Mouse (Mus musculus) heart, embryonic 16.5 days (tissue): Measurements from ENCODE around the gene Krtcap2. TPM values are rescaled to one million over a fixed set of nuclear protein-coding genes. Genes with fewer than 3 reads are reported as not detected.
A peak's percentile ranks its signal among the peaks of the same experiment; 100 is the strongest.

Experiments
- ATAC-seq: fragments of 200-750 bp; cut with Nextera tagmentation; replicated peaks from 2 replicates; pipeline ENCODE4 v1.8.0; 2017; ENCODE audit warnings: moderate number of reproducible peaks; ENCODE audit not compliant: insufficient read depth, low FRiP score; ENCODE audit errors: extremely low read depth
- H3K27ac ChIP-seq: fragments of 300-500 bp; sonication (generic); 2 replicates; pipeline ENCODE4 v1.5.1; 2014; ENCODE audit warnings: mild to moderate bottlenecking, low read length, control low read depth, moderate library complexity
- H3K27me3 ChIP-seq: fragments of 300-500 bp; sonication (generic); 2 replicates; pipeline ENCODE4 v1.6.1; 2014; ENCODE audit warnings: low read length, mixed read lengths; ENCODE audit not compliant: control insufficient read depth, insufficient read depth
- H3K36me3 ChIP-seq: fragments of 300-500 bp; sonication (generic); 2 replicates; pipeline ENCODE4 v1.6.1; 2014; ENCODE audit not compliant: control insufficient read depth, insufficient read depth
- H3K4me1 ChIP-seq: fragments of 300-500 bp; sonication (generic); 2 replicates; pipeline ENCODE4 v1.6.1; 2014; ENCODE audit warnings: low read length, mixed read lengths; ENCODE audit not compliant: control insufficient read depth, insufficient read depth
- H3K4me2 ChIP-seq: fragments of 300-500 bp; sonication (generic); 2 replicates; pipeline ENCODE4 v1.6.1; 2014; ENCODE audit warnings: low read depth, mild to moderate bottlenecking, control low read depth, low read length
- H3K4me3 ChIP-seq: fragments of 300-500 bp; sonication (generic); 2 replicates; pipeline ENCODE4 v1.5.1; 2014; ENCODE audit warnings: mild to moderate bottlenecking, control low read depth, low read length
- H3K9ac ChIP-seq: fragments of 300-500 bp; sonication (generic); 2 replicates; pipeline ENCODE4 v1.6.1; 2014; ENCODE audit warnings: low read length, control low read depth
- H3K9me3 ChIP-seq: fragments of 300-500 bp; sonication (generic); replicated peaks from 2 replicates; pipeline ENCODE4 v1.6.1; 2016; ENCODE audit warnings: low read length; ENCODE audit not compliant: control insufficient read depth
- WGBS: fragments of 180-500 bp; shearing (Covaris S2); extraction: QIAGEN DNeasy Blood & Tissue Kit; methylation state at CpG from one replicate; pipeline ENCODE4 v1.1.7; 2014; 5-methylcytosine and 5-hydroxymethylcytosine counted together
- polyA plus RNA-seq: library from polyadenylated mRNA; unstranded; fragments of >200 nt; fragmentation: Nextera tagmentation; extraction: Ambion mirVana; gene quantifications from 2 replicates; pipeline ENCODE4 v1.2.1, GENCODE M21; 2015

Gene Krtcap2
- 202 and 234 TPM in 2 replicates for polyA plus RNA-seq

DNA sequence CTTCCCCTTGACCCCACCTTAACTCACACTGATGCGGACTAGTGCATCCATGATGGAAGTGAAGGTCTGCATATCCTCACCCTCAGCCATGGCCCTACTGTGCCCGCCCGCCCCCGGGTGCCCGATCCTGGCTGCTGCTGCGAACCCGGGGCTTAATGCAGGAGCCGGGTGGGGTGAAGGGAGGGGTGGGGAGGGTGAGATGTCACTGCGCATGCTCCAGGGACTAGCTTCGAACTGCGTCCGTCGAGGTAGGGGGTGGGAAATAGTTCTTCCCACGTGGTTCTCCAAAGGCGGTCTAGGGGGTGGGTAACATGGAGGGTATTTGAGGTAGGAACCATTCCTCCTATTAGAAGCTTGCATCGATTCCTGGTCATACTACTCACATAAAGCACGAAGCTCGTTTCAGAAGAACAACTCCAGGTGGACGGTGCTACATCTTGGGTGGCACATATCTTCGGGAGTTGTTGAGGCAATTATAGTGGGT is at the start of gene Krtcap2:
TSS of gene Krtcap2 (plus strand) at position 279 of the 484 bp plus-strand sequence.
- H3K27me3 ChIP-seq, result peaks cover 11% of the 10 kb centered on the region
- peaks cover 8% of the 10 kb centered on the region; the same call in 1 of the 2 replicates for H3K36me3 ChIP-seq
- no peaks in the 10 kb centered on the region for H3K9me3 ChIP-seq
- H3K9ac ChIP-seq, result peak within 1 kb of the TSS; percentile 83
- peak within 1 kb of the TSS; percentile 84 for H3K4me2 ChIP-seq
- H3K4me3 ChIP-seq, result peak within 1 kb of the TSS; percentile 87
- no peak for ATAC-seq
- WGBS, result 4% methylated on average over 20 of the region's 20 CpGs
- H3K4me1 ChIP-seq, result peaks cover 24% of the 10 kb centered on the region
- H3K27ac ChIP-seq, result peak within 1 kb of the TSS; percentile 72

GRCm38 (mm10) chr3:89195979-89196877 is 49.5 kb upstream of the Krtcap2 start:
- Histone ChIP-seq H3K4me3 (peak overlapping the region; percentile 61), H3K27ac (peak overlapping the region; percentile 85), H3K9me3 (no peaks in the 10 kb centered on the region), H3K9ac (peak overlapping the region; percentile 81), H3K4me2 (peak overlapping the region; percentile 82), H3K36me3 (no peaks in the 10 kb centered on the region), H3K27me3 (no peaks in the 10 kb centered on the region), H3K4me1 (peaks cover 10% of the 10 kb centered on the region)
- 7% methylated on average over 33 of the region's 33 CpGs for WGBS
- peak; percentile 95 for ATAC-seq

GRCm38 (mm10) chr3:89199839-89200238 is 45.9 kb upstream of the Krtcap2 start:
- Histone ChIP-seq H3K4me1 (peaks cover 15% of the 10 kb centered on the region), H3K4me2 (no peak overlapping the region), H3K27me3 (no peaks in the 10 kb centered on the region), H3K27ac (no peak overlapping the region), H3K9ac (no peak overlapping the region), H3K36me3 (no peaks in the 10 kb centered on the region), H3K9me3 (no peaks in the 10 kb centered on the region), H3K4me3 (no peak overlapping the region)
- ATAC-seq, result no peak
- 69% methylated on average over 3 of the region's 3 CpGs for WGBS

DNA sequence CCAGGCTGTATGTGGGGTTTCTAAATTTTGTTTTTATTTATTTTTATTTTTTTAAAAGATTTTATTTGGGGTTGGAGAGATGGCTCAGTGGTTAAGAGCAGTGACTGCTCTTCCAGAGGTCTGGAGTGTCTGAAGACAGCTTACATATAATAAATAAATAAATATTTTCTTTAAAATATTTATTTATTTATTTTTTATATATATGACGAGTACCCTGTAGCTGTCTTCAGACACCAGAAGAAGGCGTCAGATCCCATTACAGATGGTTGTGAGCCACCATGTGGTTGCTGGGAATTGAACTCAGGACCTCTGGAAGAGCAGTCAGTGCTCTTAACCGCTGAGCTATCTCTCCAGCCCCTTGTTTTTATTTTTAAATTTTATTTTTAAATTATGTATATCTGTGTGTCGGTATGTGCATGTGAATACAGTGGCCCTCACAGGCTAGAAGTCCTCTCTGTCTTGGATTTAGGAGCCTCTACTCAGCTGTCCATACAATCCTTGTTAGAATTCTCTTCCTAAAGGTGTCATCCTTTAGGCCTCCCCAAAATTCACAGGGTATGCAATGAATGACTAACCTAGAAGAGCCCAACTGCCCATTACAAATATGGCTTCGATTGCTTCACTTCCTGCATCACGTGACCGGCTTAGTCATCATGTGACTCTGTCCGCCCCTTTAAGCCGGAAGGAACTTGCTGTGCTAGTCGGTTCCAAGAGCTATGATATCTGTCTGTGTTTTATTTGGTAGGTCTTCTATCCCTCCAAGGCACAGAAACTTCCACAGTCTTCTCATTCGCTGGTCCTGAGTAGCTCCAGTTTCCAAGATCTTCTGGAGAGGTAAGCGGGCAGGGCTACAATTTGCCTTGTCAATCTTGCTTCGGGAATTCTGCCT is 43.3 kb upstream of the Krtcap2 start, which contains the start of gene Gba:
TSS of gene Gba (plus strand) at position 676 of the 889 bp plus-strand sequence.
- Histone ChIP-seq H3K36me3 (peaks cover 6% of the 10 kb centered on the region), H3K9me3 (no peaks in the 10 kb centered on the region), H3K4me2 (peak within 1 kb of the TSS; percentile 86), H3K4me3 (peak within 1 kb of the TSS; percentile 77), H3K27me3 (no peaks in the 10 kb centered on the region), H3K9ac (peak within 1 kb of the TSS; percentile 75), H3K27ac (peak within 1 kb of the TSS; percentile 66), H3K4me1 (peaks cover 4% of the 10 kb centered on the region)
- ATAC-seq, result peak; percentile 83
- WGBS, result 23% methylated on average over 13 of the region's 13 CpGs

DNA sequence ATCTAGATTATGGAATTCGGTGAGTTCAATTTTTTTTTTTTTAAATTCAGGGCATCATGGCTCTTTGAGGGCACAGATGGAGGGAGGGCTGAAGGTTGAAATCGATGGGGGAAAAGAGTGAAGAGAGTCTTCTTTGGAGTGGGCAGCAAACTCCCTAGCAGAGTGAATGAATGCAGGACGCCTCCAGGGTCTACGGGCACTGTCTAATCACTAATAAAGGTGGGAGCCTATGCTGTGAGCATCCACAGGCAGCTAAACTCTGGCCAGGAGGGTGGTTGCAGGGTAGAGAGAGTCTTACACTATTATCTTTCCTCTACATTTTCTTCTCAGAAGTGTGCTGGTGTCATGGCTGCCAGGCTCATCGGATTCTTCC is 42.6 kb upstream of the Krtcap2 start:
- peak overlapping the region; percentile 77 for H3K4me3 ChIP-seq
- H3K27me3 ChIP-seq, result no peaks in the 10 kb centered on the region
- peaks cover 12% of the 10 kb centered on the region for H3K36me3 ChIP-seq
- peaks cover 4% of the 10 kb centered on the region for H3K4me1 ChIP-seq
- peak overlapping the region; percentile 66 for H3K27ac ChIP-seq
- 26% methylated on average over 5 of the region's 5 CpGs for WGBS
- peak overlapping the region; percentile 86 for H3K4me2 ChIP-seq
- ATAC-seq, result no peak
- H3K9me3 ChIP-seq, result no peaks in the 10 kb centered on the region
- peak overlapping the region; percentile 75 for H3K9ac ChIP-seq

- H3K4me3 ChIP-seq, result no peak overlapping the region
- no peak overlapping the region for H3K27ac ChIP-seq
- WGBS, result 92% methylated on average over 7 of the region's 7 CpGs
- H3K4me2 ChIP-seq, result no peak overlapping the region
- H3K4me1 ChIP-seq, result peaks cover 4% of the 10 kb centered on the region
- peaks cover 28% of the 10 kb centered on the region for H3K36me3 ChIP-seq
- H3K9ac ChIP-seq, result no peak overlapping the region
- no peaks in the 10 kb centered on the region for H3K9me3 ChIP-seq
- no peak for ATAC-seq
- no peaks in the 10 kb centered on the region for H3K27me3 ChIP-seq
These were observed 39.7 kb upstream of the Krtcap2 start for GRCm38 (mm10) chr3:89206079-89206478.

DNA sequence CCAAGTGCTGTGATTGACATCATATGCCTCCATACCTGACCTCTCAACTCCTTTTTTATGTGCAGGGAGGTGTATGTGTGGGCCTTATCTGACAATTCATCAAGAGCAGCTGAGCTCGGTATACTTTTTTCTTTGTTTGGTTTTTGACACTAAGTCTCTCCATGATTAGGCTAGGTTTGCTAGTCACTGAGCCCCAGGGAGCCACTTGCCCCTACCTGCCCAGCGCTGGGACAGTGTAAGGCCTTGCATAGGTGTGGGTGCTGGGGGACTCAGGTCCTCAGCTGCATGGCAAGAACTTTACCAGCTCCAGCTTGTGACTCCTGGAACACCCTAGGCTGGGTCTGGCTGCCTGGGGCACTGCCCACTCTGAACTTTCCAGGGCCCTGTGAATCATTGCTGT is 39.1 kb upstream of the Krtcap2 start:
- 78% methylated on average over 2 of the region's 2 CpGs for WGBS

GRCm38 (mm10) chr3:89208075-89208657 is 37.6 kb upstream of the Krtcap2 start:
- no peak overlapping the region for H3K9ac ChIP-seq
- peaks cover 9% of the 10 kb centered on the region for H3K4me1 ChIP-seq
- H3K27me3 ChIP-seq, result no peaks in the 10 kb centered on the region
- no peak overlapping the region for H3K4me2 ChIP-seq
- H3K36me3 ChIP-seq, result peaks cover 28% of the 10 kb centered on the region
- no peak overlapping the region for H3K27ac ChIP-seq
- 85% methylated on average over 13 of the region's 13 CpGs for WGBS
- no peak overlapping the region for H3K4me3 ChIP-seq
- ATAC-seq, result no peak
- no peaks in the 10 kb centered on the region for H3K9me3 ChIP-seq

More for the DNA sequence above, 39.1 kb upstream of the Krtcap2 start:
- H3K36me3 ChIP-seq, result peaks cover 28% of the 10 kb centered on the region
- no peak overlapping the region for H3K4me2 ChIP-seq
- no peaks in the 10 kb centered on the region for H3K9me3 ChIP-seq
- no peak for ATAC-seq
- no peak overlapping the region for H3K27ac ChIP-seq
- H3K4me1 ChIP-seq, result peaks cover 4% of the 10 kb centered on the region
- H3K4me3 ChIP-seq, result no peak overlapping the region
- H3K9ac ChIP-seq, result no peak overlapping the region
- H3K27me3 ChIP-seq, result no peaks in the 10 kb centered on the region
